Mouse (Mus musculus) embryo, embryonic 10.5 days (tissue): ENCODE measurements at regions not wholly inside any gene's neighbourhood (a gene's known extent, or its start where the extent isn't known, plus 50 kb on each side); places are given as distances from the start of the nearest gene placed in this dataset.

Experiments
- DNase-seq: peaks from one replicate; pipeline ENCODE4 v3.0.0-alpha.2; 2015; ENCODE audit warnings: low spot score

DNA sequence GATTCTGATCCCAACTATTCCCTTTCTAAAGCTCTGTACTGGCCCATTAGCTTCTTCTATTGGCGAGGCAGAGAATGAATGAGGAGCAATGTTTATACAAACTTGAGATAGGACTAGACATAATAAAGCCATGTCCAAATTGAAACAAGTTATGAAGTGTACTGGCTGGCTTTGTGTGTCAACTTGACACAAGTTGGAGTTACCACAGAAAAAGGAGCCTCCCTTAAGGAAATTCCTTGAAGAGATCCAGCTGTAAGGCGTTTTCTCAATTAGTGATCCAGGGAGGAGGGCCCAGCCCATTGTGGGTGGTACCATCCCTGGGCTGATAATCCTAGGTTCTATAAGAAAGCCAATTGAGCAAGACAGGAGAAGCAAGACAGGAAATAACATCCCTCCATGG is 135.9 kb upstream of the Cr2 start:
- no peak for DNase-seq

DNA sequence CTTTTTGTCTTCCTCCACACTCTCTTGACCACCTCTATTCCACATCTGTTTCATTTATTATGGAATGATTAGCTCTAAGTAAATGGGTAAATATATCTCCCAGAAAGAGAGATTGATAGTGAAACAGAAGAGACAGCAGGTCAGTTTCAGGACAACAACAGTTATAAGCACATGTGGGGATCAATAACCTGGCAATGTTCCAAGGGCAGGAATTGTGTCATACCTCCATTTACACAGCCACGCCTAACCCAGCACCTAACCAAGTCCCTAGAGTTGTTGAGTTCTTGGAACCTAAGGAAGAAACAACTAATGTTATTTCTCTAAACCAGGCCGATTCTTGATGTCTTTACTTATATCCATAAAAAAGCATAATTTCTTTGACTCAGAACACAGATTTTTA is 108.6 kb upstream of the Cr2 start:
- no peak for DNase-seq

DNA sequence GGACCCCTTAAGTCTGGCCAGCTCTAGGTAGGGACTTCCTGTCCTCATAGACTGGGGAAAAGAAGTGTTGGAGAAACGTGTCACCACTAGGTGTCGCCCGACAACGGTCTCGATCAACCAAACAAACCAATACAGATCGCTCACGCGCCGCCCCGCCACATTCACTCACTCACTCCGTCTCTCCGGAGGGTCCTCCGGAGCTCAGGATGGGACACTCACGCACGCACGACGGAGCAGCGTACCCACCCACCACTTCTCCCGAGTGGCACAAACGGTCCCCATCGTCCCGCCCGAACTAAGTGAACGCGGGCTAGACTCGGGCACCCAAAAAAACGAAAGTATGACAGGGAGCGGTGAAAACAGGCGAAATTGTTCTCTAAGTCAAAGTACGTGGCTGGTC is 65.0 kb upstream of the Cr2 start:
- peak; percentile 100 for DNase-seq

DNA sequence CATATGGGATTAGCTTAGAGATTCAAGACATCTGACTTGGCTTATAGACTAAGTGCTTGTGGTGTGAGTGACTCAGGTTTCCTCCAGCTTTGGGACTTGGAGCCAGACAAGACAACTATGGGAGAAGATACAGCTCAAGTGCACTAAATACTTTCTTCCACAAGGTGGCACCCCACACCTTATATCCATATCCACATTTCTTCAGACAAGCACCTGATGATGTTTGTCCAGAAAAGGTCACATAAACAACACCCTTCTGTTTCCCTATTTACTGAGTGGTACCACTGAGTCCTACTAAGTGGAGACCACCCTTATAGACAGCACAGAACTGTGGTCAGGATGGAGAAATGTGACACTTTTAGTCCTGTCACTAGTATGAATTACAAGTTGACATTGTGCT is 56.1 kb upstream of the Cr2 start:
- DNase-seq, result peak; percentile 78

DNA sequence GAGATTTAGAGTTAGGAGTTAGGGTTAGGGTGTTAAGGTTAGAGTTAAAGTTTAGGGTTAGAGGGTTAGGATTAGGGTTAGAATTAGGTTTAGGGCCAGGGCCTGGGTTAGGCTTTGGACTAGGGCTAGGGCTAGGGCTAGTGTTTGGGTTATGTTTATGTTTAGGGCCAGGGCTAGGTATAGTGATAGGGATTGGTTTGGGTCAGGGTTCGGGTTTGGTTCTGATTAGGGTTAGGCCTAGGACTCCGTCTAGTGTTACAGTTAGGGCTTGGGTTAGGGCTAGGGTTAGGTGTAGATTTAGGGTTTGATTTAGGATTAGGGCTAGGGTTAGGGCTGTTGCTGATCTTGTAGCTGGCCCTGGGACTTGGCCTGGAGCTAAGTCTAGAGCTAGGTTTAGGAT is 50.5 kb upstream of the Cr2 start:
- no peak for DNase-seq
